9 mouse cellular contexts compared by ENCODE assay signal in the genomic region with DNA sequence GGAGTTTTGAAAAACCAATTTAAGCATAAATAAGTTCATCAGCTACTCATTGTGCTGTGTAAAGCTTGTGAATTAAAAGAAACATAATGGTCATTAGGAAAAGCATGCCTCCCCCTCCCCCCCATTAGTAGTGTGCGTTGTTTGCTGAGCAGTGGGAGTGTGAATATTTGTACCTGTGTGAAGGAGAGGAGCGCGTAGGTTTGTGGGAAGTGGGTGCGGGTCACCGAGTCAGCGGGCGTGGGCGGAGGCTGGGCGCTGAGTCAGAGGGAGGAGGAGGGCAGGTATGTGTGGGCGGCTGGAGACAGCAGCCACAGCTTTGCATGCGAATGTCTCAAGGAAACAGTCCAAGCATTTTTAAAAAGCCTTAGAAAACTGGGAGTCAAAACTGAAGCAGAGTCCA. TPM values are rescaled to one million over a fixed set of nuclear protein-coding genes. Genes with fewer than 3 reads are reported as not detected.
DNase-seq lines count a peak whose midpoint lies in the region; ATAC-seq and TF ChIP-seq lines count a peak whose summit lies in the region.
"Had no signal": no experiment of that assay in that cellular context is flagged by ENCODE, and none has a peak within 500 bp of the region (broad histone marks: within the 10 kb centered on the region; RNA-seq: fewer than 3 reads in every experiment).

No protein-coding gene starts in this region.

- intact Hi-C loops in left cerebral cortex, postnatal 14 days (cut with DNase I), result loop anchor here (10.0 kb wide), 1 partner anchor 73 kb away; no protein-coding TSS in a partner anchor

- no peaks in the 10 kb centered on the region for H3K27me3 ChIP-seq in forebrain, embryonic 11.5 days (ENCODE audit: control insufficient read depth, insufficient read depth, low read length)
- no peaks in the 10 kb centered on the region for H3K27me3 ChIP-seq in forebrain, embryonic 10.5 days (ENCODE audit: poor library complexity, severe bottlenecking)
- H3K27me3 ChIP-seq in forebrain, postnatal 0 days (ENCODE audit: insufficient read depth, low read length), result no peaks in the 10 kb centered on the region
- H3K27me3 ChIP-seq in myocyte (ENCODE audit: control insufficient read depth, insufficient read depth, insufficient read length), result no peaks in the 10 kb centered on the region
- H3K27me3 ChIP-seq in thymus, adult 2 months (ENCODE audit: control insufficient read depth, insufficient read depth, low read length), result no peaks in the 10 kb centered on the region

- H3K9ac ChIP-seq in forebrain, embryonic 11.5 days (ENCODE audit: low read length), result no peak overlapping the region
- 0 out of 2 replicates have a peak overlapping the region, but pooled peaks have one; percentile 22 for H3K9ac ChIP-seq in forebrain, postnatal 0 days

- H3K79me2 ChIP-seq in myocyte (ENCODE audit: control insufficient read depth, insufficient read depth), result no peaks in the 10 kb centered on the region

- H3K4me1 ChIP-seq in forebrain, embryonic 11.5 days (replicated peaks; ENCODE audit: control insufficient read depth, insufficient read depth, low read length), result 0 out of 2 replicates have a peak, but pooled peaks cover 6% of the 10 kb centered on the region
- peaks cover 12% of the 10 kb centered on the region for H3K4me1 ChIP-seq in forebrain, embryonic 10.5 days
- H3K4me1 ChIP-seq in forebrain, postnatal 0 days (ENCODE audit: insufficient read depth), result 0 out of 2 replicates have a peak, but pooled peaks cover 3% of the 10 kb centered on the region
- peaks cover 16% of the 10 kb centered on the region for H3K4me1 ChIP-seq in thymus, adult 2 months (replicated peaks; ENCODE audit: control insufficient read depth, insufficient read depth, low read length)

- H3ac ChIP-seq in myocyte (ENCODE audit: control insufficient read depth, insufficient read length), result no peak overlapping the region

- H3K36me3 ChIP-seq in forebrain, embryonic 11.5 days (ENCODE audit: control insufficient read depth, insufficient read depth, low read length), result no peaks in the 10 kb centered on the region
- no peaks in the 10 kb centered on the region for H3K36me3 ChIP-seq in forebrain, embryonic 10.5 days (replicated peaks)
- H3K36me3 ChIP-seq in forebrain, postnatal 0 days (ENCODE audit: insufficient read depth), result no peaks in the 10 kb centered on the region
- no peaks in the 10 kb centered on the region for H3K36me3 ChIP-seq in myocyte (ENCODE audit: control insufficient read depth, insufficient read depth)
- H3K36me3 ChIP-seq in thymus, adult 2 months (ENCODE audit: control insufficient read depth, insufficient read depth, low read length), result no peaks in the 10 kb centered on the region

- H3K4me3 ChIP-seq in forebrain, embryonic 11.5 days (ENCODE audit: low read depth, low read length), result no peak overlapping the region
- no peak overlapping the region for H3K4me3 ChIP-seq in forebrain, embryonic 10.5 days
- H3K4me3 ChIP-seq in forebrain, postnatal 0 days (ENCODE audit: low read depth, low read length), result no peak overlapping the region
- peak overlapping the region; percentile 3 for H3K4me3 ChIP-seq in myocyte
- H3K4me3 ChIP-seq in thymus, adult 2 months (ENCODE audit: control insufficient read depth, insufficient read depth, low read length), result no peak overlapping the region

- TF ChIP-seq POLR2A in myocyte (IDR thresholded peaks at IDR 0.05; ENCODE audit: insufficient read length, low read depth), result no peak
- no peak for TF ChIP-seq POLR2A in thymus, adult 2 months (IDR thresholded peaks at IDR 0.05; ENCODE audit: control insufficient read depth, extremely low read depth, insufficient read depth, low read length, poor library complexity)

- H3K9me3 ChIP-seq in forebrain, embryonic 11.5 days (ENCODE audit: control insufficient read depth, low read length), result no peaks in the 10 kb centered on the region
- H3K9me3 ChIP-seq in forebrain, embryonic 10.5 days, result no peaks in the 10 kb centered on the region
- no peaks in the 10 kb centered on the region for H3K9me3 ChIP-seq in forebrain, postnatal 0 days (ENCODE audit: low read length)

- 55% methylated on average over 11 of the region's 11 CpGs for WGBS in forebrain, embryonic 11.5 days
- 59% methylated on average over 11 of the region's 11 CpGs for WGBS in forebrain, embryonic 10.5 days
- 24% methylated on average over 11 of the region's 11 CpGs for WGBS in forebrain, postnatal 0 days
- WGBS in thymus, adult 2 months, result 7% methylated on average over 11 of the region's 11 CpGs

- no peak overlapping the region for H3K4me2 ChIP-seq in forebrain, embryonic 11.5 days (ENCODE audit: low read depth, low read length, severe bottlenecking)
- peak overlapping the region; percentile 41 for H3K4me2 ChIP-seq in forebrain, postnatal 0 days (ENCODE audit: low read depth)
- H3K4me2 ChIP-seq in myocyte (ENCODE audit: low read depth), result peak overlapping the region; percentile 89

- no peak for DNase-seq in forebrain, embryonic 11.5 days (ENCODE audit: low spot score)
- DNase-seq in forebrain, embryonic 10.5 days (ENCODE audit: extremely low spot score, low spot score), result no peak
- peak; percentile 65 for DNase-seq in adrenal gland, postnatal 25 days
- DNase-seq in forebrain, postnatal 0 days, result no peak
- peak; percentile 84 for DNase-seq in induced T-regulatory cell, adult 2 months (ENCODE audit: low read depth)
- peak; percentile 36 to 45 for DNase-seq in left cerebral cortex, postnatal 14 days (ENCODE audit: low spot score in 2 of 2)
- peak; percentile 67 for DNase-seq in thymus, adult 2 months

- H3K27ac ChIP-seq in forebrain, embryonic 11.5 days (ENCODE audit: low read depth, low read length), result no peak overlapping the region
- H3K27ac ChIP-seq in forebrain, embryonic 10.5 days, result no peak overlapping the region
- H3K27ac ChIP-seq in forebrain, postnatal 0 days (ENCODE audit: low read depth, low read length), result no peak overlapping the region
- no peak overlapping the region for H3K27ac ChIP-seq in thymus, adult 2 months (ENCODE audit: control insufficient read depth, insufficient read depth, low read length)
- H3K27ac ChIP-seq: macrophage had no signal

- no peak for TF ChIP-seq CTCF in forebrain, postnatal 0 days (IDR thresholded peaks at IDR 0.05; ENCODE audit: low read depth)
- no peak for TF ChIP-seq CTCF in thymus, adult 2 months (IDR thresholded peaks at IDR 0.05; ENCODE audit: borderline replicate concordance, control insufficient read depth, extremely low read depth, insufficient read depth, low read length, poor library complexity)

- peak; percentile 70 for ATAC-seq in forebrain, embryonic 11.5 days (replicated peaks; ENCODE audit: low FRiP score)
- ATAC-seq in forebrain, postnatal 0 days, result peak; percentile 37; the same call in 1 of the 2 replicates

TF ChIP-seq in myocyte, 11 proteins besides CTCF, POLR2A, EP300 and RAD21:
- TF ChIP-seq E2F4 (IDR thresholded peaks at IDR 0.05; ENCODE audit: insufficient read depth), result no peak
- TF ChIP-seq MYOG (IDR thresholded peaks at IDR 0.05; ENCODE audit: control insufficient read depth in 1 of 3, insufficient read depth in 1 of 3, insufficient read length in 2 of 3, low read depth in 2 of 3), result no peak
- TF ChIP-seq CEBPB (IDR thresholded peaks at IDR 0.05; ENCODE audit: insufficient read depth, poor library complexity, severe bottlenecking), result no peak

RNA-seq across cellular contexts. Expression of gene Nemp2, which starts 32.7 kb away (rescaled TPM):
- 11.6 and 14.5 TPM in 2 replicates for polyA plus RNA-seq in forebrain, embryonic 11.5 days (2014; fragmentation: Nextera tagmentation; extraction: Ambion mirVana)
- 10.1 and 10.3 TPM in 2 replicates for polyA plus RNA-seq in forebrain, embryonic 10.5 days (2016; fragmentation: Nextera tagmentation; extraction: Ambion mirVana)
- 3.7 and 4.8 TPM in 2 replicates for total RNA-seq in adrenal gland, postnatal 25 days (2021)
- 10.1 and 10.3 TPM in 2 replicates for total RNA-seq in forebrain, postnatal 0 days (2014; rRNA removed)
- 4.2 and 4.7 TPM in 2 replicates for polyA plus RNA-seq in forebrain, postnatal 0 days (2015; fragmentation: Nextera tagmentation; extraction: Ambion mirVana)
- total RNA-seq in left cerebral cortex, postnatal 14 days (2021), result 1 to 10 TPM; 3.9 to 5.5 TPM
- polyA plus RNA-seq in myocyte (2012; fragmentation: generic; extraction: Trizol), result 1.2 TPM
- 29.5 and 36.3 TPM in 2 replicates for polyA plus RNA-seq in thymus, adult 2 months (2012; rRNA removed)

Comparison
In these comparisons a context has a peak if more than half of its experiments do, and no peak if none do; other contexts are left out.
1. DNase-seq: peak in adrenal gland, postnatal 25 days (single experiment), induced T-regulatory cell, adult 2 months (single experiment), left cerebral cortex, postnatal 14 days (2 of 2) and thymus, adult 2 months (single experiment); none in forebrain, embryonic 11.5 days (single experiment), forebrain, embryonic 10.5 days (single experiment) and forebrain, postnatal 0 days (single experiment).